Mouse (Mus musculus): ENCODE measurements around the gene Topaz1. TPM values are rescaled to one million over a fixed set of nuclear protein-coding genes. Genes with fewer than 3 reads are reported as not detected.
A peak's percentile ranks its signal among the peaks of the same experiment; 100 is the strongest.

Gene Topaz1
- not detected in 2 replicates for polyA plus RNA-seq (2014; fragmentation: Nextera tagmentation; extraction: Ambion mirVana)

DNA sequence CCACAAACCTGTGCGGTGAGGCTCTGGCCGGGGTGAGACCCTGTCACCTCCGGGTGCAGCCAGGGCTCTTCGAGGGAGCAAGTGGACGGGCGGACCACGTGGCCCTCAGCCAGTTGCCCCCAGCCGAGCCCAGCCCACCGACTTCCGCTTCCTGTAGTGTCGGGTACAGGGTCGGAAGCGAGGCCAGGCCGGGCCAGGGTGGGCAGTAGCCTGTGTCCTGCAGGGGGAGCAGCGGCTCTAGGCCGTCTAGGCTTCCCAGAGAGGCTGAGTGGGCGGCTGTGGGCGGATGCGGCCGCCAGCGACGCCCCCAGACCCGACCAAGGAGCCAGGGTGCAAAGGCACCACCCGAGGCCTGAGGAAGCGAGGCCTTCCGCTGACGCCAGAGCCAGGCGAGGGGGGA is at the start of gene Topaz1:
Gene Topaz1 (plus strand): TSS at position 287 of the 400 bp plus-strand sequence.
- Histone ChIP-seq H3K27me3 (ENCODE audit: control insufficient read depth, insufficient read depth, low read length) (no peaks in the 10 kb centered on the region), H3K4me1 (ENCODE audit: control insufficient read depth, insufficient read depth, low read length) (no peaks in the 10 kb centered on the region), H3K27ac (ENCODE audit: low read depth, low read length) (no peak within 1 kb of the TSS), H3K4me2 (no peak within 1 kb of the TSS), H3K9me3 (ENCODE audit: control insufficient read depth, low read length) (no peaks in the 10 kb centered on the region), H3K36me3 (ENCODE audit: control insufficient read depth, insufficient read depth, low read length) (no peaks in the 10 kb centered on the region), H3K4me3 (ENCODE audit: low read depth, low read length) (no peak within 1 kb of the TSS), H3K9ac (ENCODE audit: low read length) (no peak within 1 kb of the TSS)
- no peak for ATAC-seq (ENCODE audit: low FRiP score)
- DNase-seq (ENCODE audit: low spot score, missing footprints): no peak
- WGBS: 73% methylated on average over 28 of the region's 28 CpGs

DNA sequence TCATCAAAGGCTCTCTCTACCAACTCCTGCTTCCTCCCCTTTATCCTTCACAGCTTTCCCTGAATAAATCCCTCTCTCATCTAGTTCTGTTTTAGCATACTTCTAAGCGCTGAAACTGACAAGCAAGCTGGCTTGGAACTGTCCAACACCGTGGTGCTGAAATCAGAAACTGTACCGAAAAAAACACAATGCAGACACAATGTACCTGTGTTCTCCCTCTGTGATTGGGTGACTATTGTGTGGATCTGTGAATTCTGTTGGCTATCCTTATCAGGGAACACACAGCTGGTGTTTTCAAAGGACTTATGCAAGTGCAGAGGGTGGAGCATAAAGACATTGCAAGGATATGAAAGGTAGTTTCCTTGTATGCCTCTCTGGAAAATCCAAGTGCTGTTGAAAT is 45.3 kb upstream of the Topaz1 start:
- Histone ChIP-seq H3K27me3 (ENCODE audit: control insufficient read depth, insufficient read depth, low read length) (no peaks in the 10 kb centered on the region), H3K4me1 (ENCODE audit: control insufficient read depth, insufficient read depth, low read length) (no peaks in the 10 kb centered on the region), H3K4me3 (ENCODE audit: low read depth, low read length) (no peak overlapping the region), H3K36me3 (ENCODE audit: control insufficient read depth, insufficient read depth, low read length) (no peaks in the 10 kb centered on the region), H3K4me2 (no peak overlapping the region), H3K9ac (ENCODE audit: low read length) (no peak overlapping the region), H3K27ac (ENCODE audit: low read depth, low read length) (no peak overlapping the region), H3K9me3 (ENCODE audit: control insufficient read depth, low read length) (no peaks in the 10 kb centered on the region)
- WGBS: 6% methylated on average over 3 of the region's 3 CpGs
- DNase-seq (ENCODE audit: low spot score, missing footprints): peak; percentile 95
- no peak for ATAC-seq (ENCODE audit: low FRiP score)

- Histone ChIP-seq H3K4me3 (ENCODE audit: low read depth, low read length) (no peak overlapping the region), H3K27ac (ENCODE audit: low read depth, low read length) (no peak overlapping the region), H3K4me2 (no peak overlapping the region), H3K36me3 (ENCODE audit: control insufficient read depth, insufficient read depth, low read length) (no peaks in the 10 kb centered on the region), H3K27me3 (ENCODE audit: control insufficient read depth, insufficient read depth, low read length) (no peaks in the 10 kb centered on the region), H3K9me3 (ENCODE audit: control insufficient read depth, low read length) (no peaks in the 10 kb centered on the region), H3K4me1 (ENCODE audit: control insufficient read depth, insufficient read depth, low read length) (peaks cover 3% of the 10 kb centered on the region; the same call in 1 of the 2 replicates), H3K9ac (ENCODE audit: low read length) (no peak overlapping the region)
- DNase-seq (ENCODE audit: low spot score, missing footprints) (no peak), ATAC-seq (ENCODE audit: low FRiP score) (no peak)
- whole genome bisulfite sequencing: 71% methylated on average over 2 of the region's 2 CpGs
Observed at GRCm38 (mm10) chr9:122713836-122714235, 33.3 kb upstream of the Topaz1 start.

- no peak overlapping the region for H3K27ac ChIP-seq (ENCODE audit: low read depth, low read length)
- ATAC-seq (ENCODE audit: low FRiP score) (no peak), DNase-seq (ENCODE audit: low spot score, missing footprints) (no peak)
- no peak overlapping the region for H3K9ac ChIP-seq (ENCODE audit: low read length)
- H3K36me3 ChIP-seq (ENCODE audit: control insufficient read depth, insufficient read depth, low read length): no peaks in the 10 kb centered on the region
- no peaks in the 10 kb centered on the region for H3K27me3 ChIP-seq (ENCODE audit: control insufficient read depth, insufficient read depth, low read length)
- no peak overlapping the region for H3K4me2 ChIP-seq
- no peaks in the 10 kb centered on the region for H3K9me3 ChIP-seq (ENCODE audit: control insufficient read depth, low read length)
- 78% methylated on average over 2 of the region's 2 CpGs for WGBS
- peaks cover 3% of the 10 kb centered on the region; the same call in 1 of the 2 replicates for H3K4me1 ChIP-seq (ENCODE audit: control insufficient read depth, insufficient read depth, low read length)
- no peak overlapping the region for H3K4me3 ChIP-seq (ENCODE audit: low read depth, low read length)
Observed at GRCm38 (mm10) chr9:122715046-122715445, 32.1 kb upstream of the Topaz1 start.

GRCm38 (mm10) chr9:122716131-122716921 is 30.8 kb upstream of the Topaz1 start:
- WGBS: 33% methylated on average over 7 of the region's 7 CpGs
- ATAC-seq (ENCODE audit: low FRiP score): no peak

GRCm38 (mm10) chr9:122722296-122722695 is 24.9 kb upstream of the Topaz1 start:
- Histone ChIP-seq H3K9ac (ENCODE audit: low read length) (no peak overlapping the region), H3K4me2 (no peak overlapping the region), H3K27ac (ENCODE audit: low read depth, low read length) (no peak overlapping the region), H3K4me3 (ENCODE audit: low read depth, low read length) (no peak overlapping the region), H3K4me1 (ENCODE audit: control insufficient read depth, insufficient read depth, low read length) (no peaks in the 10 kb centered on the region), H3K36me3 (ENCODE audit: control insufficient read depth, insufficient read depth, low read length) (no peaks in the 10 kb centered on the region), H3K9me3 (ENCODE audit: control insufficient read depth, low read length) (no peaks in the 10 kb centered on the region), H3K27me3 (ENCODE audit: control insufficient read depth, insufficient read depth, low read length) (no peaks in the 10 kb centered on the region)
- 18% methylated on average over 4 of the region's 4 CpGs for WGBS
- DNase-seq (ENCODE audit: low spot score, missing footprints): no peak
- no peak for ATAC-seq (ENCODE audit: low FRiP score)

More at GRCm38 (mm10) chr9:122716131-122716921, 30.8 kb upstream of the Topaz1 start:
- Histone ChIP-seq H3K27ac (ENCODE audit: low read depth, low read length) (no peak overlapping the region), H3K27me3 (ENCODE audit: control insufficient read depth, insufficient read depth, low read length) (no peaks in the 10 kb centered on the region), H3K4me3 (ENCODE audit: low read depth, low read length) (no peak overlapping the region), H3K9me3 (ENCODE audit: control insufficient read depth, low read length) (no peaks in the 10 kb centered on the region), H3K9ac (ENCODE audit: low read length) (no peak overlapping the region), H3K4me2 (no peak overlapping the region), H3K36me3 (ENCODE audit: control insufficient read depth, insufficient read depth, low read length) (no peaks in the 10 kb centered on the region), H3K4me1 (ENCODE audit: control insufficient read depth, insufficient read depth, low read length) (no peaks in the 10 kb centered on the region)
- no peak for DNase-seq (ENCODE audit: low spot score, missing footprints)

DNA sequence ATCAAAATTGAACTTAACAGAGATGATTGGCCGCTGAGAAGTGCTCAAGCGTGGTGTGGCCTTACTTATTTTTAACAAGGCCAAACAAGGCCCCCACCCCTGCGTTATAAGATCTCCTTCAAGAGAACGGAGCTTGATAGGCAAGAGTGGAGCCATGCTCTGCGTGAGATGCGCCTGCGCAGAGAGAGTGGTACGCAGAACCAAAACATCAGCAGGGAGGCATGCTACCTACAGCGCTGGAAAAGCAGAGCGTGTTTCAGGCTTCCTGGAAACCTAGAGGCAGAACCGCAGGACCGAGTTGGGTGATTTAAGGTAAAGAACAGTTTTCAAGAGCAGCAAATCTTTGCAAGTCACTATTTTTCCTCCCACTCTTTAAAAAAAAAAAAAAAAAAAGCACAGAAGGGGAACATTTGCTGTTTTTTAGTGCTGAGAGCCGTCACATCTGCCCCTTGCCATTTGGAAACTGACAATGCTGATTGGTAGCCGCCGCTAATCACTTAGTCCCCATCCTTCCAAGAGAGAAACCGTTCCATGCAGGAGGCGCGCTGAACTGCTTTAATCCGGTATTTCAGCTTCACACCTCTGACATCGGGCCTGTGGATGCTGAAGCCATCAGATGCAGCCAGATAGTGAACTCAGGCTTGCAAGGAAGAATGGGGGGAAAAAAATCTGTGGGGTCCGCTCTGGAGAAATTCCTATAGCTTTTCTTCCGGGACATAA is 21.9 kb upstream of the Topaz1 start:
- Histone ChIP-seq H3K9ac (ENCODE audit: low read length) (no peak overlapping the region), H3K4me1 (ENCODE audit: control insufficient read depth, insufficient read depth, low read length) (no peaks in the 10 kb centered on the region), H3K4me2 (no peak overlapping the region), H3K27me3 (ENCODE audit: control insufficient read depth, insufficient read depth, low read length) (no peaks in the 10 kb centered on the region), H3K36me3 (ENCODE audit: control insufficient read depth, insufficient read depth, low read length) (no peaks in the 10 kb centered on the region), H3K9me3 (ENCODE audit: control insufficient read depth, low read length) (no peaks in the 10 kb centered on the region), H3K27ac (ENCODE audit: low read depth, low read length) (no peak overlapping the region), H3K4me3 (ENCODE audit: low read depth, low read length) (no peak overlapping the region)
- DNase-seq (ENCODE audit: low spot score, missing footprints) (no peak), ATAC-seq (ENCODE audit: low FRiP score) (no peak)
- WGBS: 30% methylated on average over 22 of the region's 22 CpGs

- H3K4me1 ChIP-seq (ENCODE audit: control insufficient read depth, insufficient read depth, low read length): no peaks in the 10 kb centered on the region
- ATAC-seq (ENCODE audit: low FRiP score): peak; percentile 55; the same call in 1 of the 2 replicates
- H3K9ac ChIP-seq (ENCODE audit: low read length): no peak overlapping the region
- H3K4me3 ChIP-seq (ENCODE audit: low read depth, low read length): no peak overlapping the region
- H3K27me3 ChIP-seq (ENCODE audit: control insufficient read depth, insufficient read depth, low read length): no peaks in the 10 kb centered on the region
- H3K27ac ChIP-seq (ENCODE audit: low read depth, low read length): no peak overlapping the region
- peak; percentile 90 for DNase-seq (ENCODE audit: low spot score, missing footprints)
- no peak overlapping the region for H3K4me2 ChIP-seq
- no peaks in the 10 kb centered on the region for H3K36me3 ChIP-seq (ENCODE audit: control insufficient read depth, insufficient read depth, low read length)
- no peaks in the 10 kb centered on the region for H3K9me3 ChIP-seq (ENCODE audit: control insufficient read depth, low read length)
- 18% methylated on average over 10 of the region's 10 CpGs for WGBS
Observed at GRCm38 (mm10) chr9:122729500-122729899, 17.6 kb upstream of the Topaz1 start.

- H3K9me3 ChIP-seq (ENCODE audit: control insufficient read depth, low read length): no peaks in the 10 kb centered on the region
- DNase-seq (ENCODE audit: low spot score, missing footprints) (no peak), ATAC-seq (ENCODE audit: low FRiP score) (no peak)
- no peak overlapping the region for H3K4me2 ChIP-seq
- no peaks in the 10 kb centered on the region for H3K4me1 ChIP-seq (ENCODE audit: control insufficient read depth, insufficient read depth, low read length)
- 79% methylated on average over 8 of the region's 8 CpGs for WGBS
- H3K4me3 ChIP-seq (ENCODE audit: low read depth, low read length): no peak overlapping the region
- H3K27ac ChIP-seq (ENCODE audit: low read depth, low read length): no peak overlapping the region
- H3K36me3 ChIP-seq (ENCODE audit: control insufficient read depth, insufficient read depth, low read length): no peaks in the 10 kb centered on the region
- no peaks in the 10 kb centered on the region for H3K27me3 ChIP-seq (ENCODE audit: control insufficient read depth, insufficient read depth, low read length)
- no peak overlapping the region for H3K9ac ChIP-seq (ENCODE audit: low read length)
Observed at GRCm38 (mm10) chr9:122732126-122732810, 14.9 kb upstream of the Topaz1 start.
